Mouse (Mus musculus) heart, postnatal 0 days (tissue): ENCODE measurements around the gene Pex26. TPM values are rescaled to one million over a fixed set of nuclear protein-coding genes. Genes with fewer than 3 reads are reported as not detected.

ENCODE experiments used
- ATAC-seq: fragments of 200-750 bp; cut with Nextera tagmentation; 2 replicates; pipeline ENCODE4 v1.8.0; 2017; ENCODE audit warnings: low read depth, moderate number of reproducible peaks, moderate library complexity; ENCODE audit not compliant: insufficient read depth
- DNase-seq: peaks from one replicate; pipeline ENCODE4 v3.0.0-alpha.2; 2016; ENCODE audit warnings: low spot score
- H3K27ac ChIP-seq: fragments of 300-500 bp; sonication (generic); 2 replicates; pipeline ENCODE4 v1.5.1; 2014; ENCODE audit warnings: low read depth, mild to moderate bottlenecking
- H3K27me3 ChIP-seq: fragments of 300-500 bp; sonication (generic); 2 replicates; pipeline ENCODE4 v1.6.1; 2014; ENCODE audit warnings: low read length, mixed read lengths; ENCODE audit not compliant: control insufficient read depth, insufficient read depth
- H3K36me3 ChIP-seq: fragments of 300-500 bp; sonication (generic); replicated peaks from 2 replicates; pipeline ENCODE4 v1.6.1; 2014; ENCODE audit warnings: low read length, mixed read lengths; ENCODE audit not compliant: control insufficient read depth, insufficient read depth
- H3K4me1 ChIP-seq: fragments of 300-500 bp; sonication (generic); 2 replicates; pipeline ENCODE4 v1.6.1; 2014; ENCODE audit warnings: antibody characterized with exemption; ENCODE audit not compliant: control insufficient read depth, insufficient read depth
- H3K4me2 ChIP-seq: fragments of 300-500 bp; sonication (generic); 2 replicates; pipeline ENCODE4 v1.6.1; 2014; ENCODE audit warnings: low read depth, mild to moderate bottlenecking, low read length, moderate library complexity
- H3K4me3 ChIP-seq: fragments of 300-500 bp; sonication (generic); 2 replicates; pipeline ENCODE4 v1.5.1; 2014; ENCODE audit warnings: low read depth, low read length
- H3K9ac ChIP-seq: fragments of 300-500 bp; sonication (generic); replicated peaks from 2 replicates; pipeline ENCODE4 v1.6.1; 2014; ENCODE audit warnings: low read depth, low read length, mixed read lengths
- H3K9me3 ChIP-seq: fragments of 300-500 bp; sonication (generic); replicated peaks from 2 replicates; pipeline ENCODE4 v1.6.1; 2016; ENCODE audit warnings: low read length; ENCODE audit not compliant: control insufficient read depth
- CTCF ChIP-seq: IDR thresholded peaks from 2 replicates; pipeline ENCODE4 v1.5.1; 2016; ENCODE audit warnings: antibody characterized with exemption, control low read depth, low read depth
- EP300 ChIP-seq: IDR thresholded peaks from 2 replicates; pipeline ENCODE4 v1.6.1; 2016; ENCODE audit warnings: antibody characterized with exemption, low read depth
- WGBS: fragments of 180-500 bp; shearing (Covaris S2); extraction: QIAGEN DNeasy Blood & Tissue Kit; methylation state at CpG from one replicate; pipeline ENCODE4 v1.1.7; 2014; 5-methylcytosine and 5-hydroxymethylcytosine counted together
- polyA plus RNA-seq: library from polyadenylated mRNA; unstranded; fragments of >200 nt; fragmentation: Nextera tagmentation; extraction: Ambion mirVana; gene quantifications from 2 replicates; pipeline ENCODE4 v1.2.1, GENCODE M21; 2015
- total RNA-seq: library from RNA; depleted of rRNA; stranded (reverse); fragments of >200 nt; gene quantifications from 2 replicates; pipeline ENCODE4 v1.2.3, GENCODE M21; 2014; ENCODE audit warnings: low replicate concordance

The Pex26 gene
- total and polyA plus RNA-seq, 2 experiments from 2014 or later: 4.6 to 20.2 TPM

DNA sequence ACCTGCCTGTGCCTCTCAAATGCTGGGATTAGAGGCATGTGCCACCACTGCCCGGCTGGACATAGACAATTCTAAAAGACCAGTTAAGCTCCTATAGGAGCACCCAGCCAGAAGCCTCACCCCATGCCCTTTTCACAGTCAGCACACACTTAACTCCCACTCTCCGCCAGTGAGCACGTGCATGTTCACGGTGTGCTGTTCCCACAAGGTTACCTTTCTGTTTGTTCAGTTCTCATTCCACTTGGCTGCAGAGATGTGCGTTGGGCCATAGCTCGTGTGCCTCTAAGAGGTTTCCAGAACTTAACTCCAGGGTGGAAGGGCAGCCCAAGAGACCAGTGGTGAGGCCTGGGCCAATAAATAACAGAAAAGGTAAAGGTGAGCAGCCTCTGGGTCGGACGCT lies 1.8 kb downstream of the Pex26 start:
- no peak for TF ChIP-seq CTCF
- no peak for TF ChIP-seq EP300
- WGBS: 84% methylated on average over 8 of the region's 8 CpGs
- H3K4me3 ChIP-seq: no peak overlapping the region
- peaks cover 12% of the 10 kb centered on the region; the same call in 1 of the 2 replicates for H3K4me1 ChIP-seq
- H3K27ac ChIP-seq: no peak overlapping the region
- H3K9me3 ChIP-seq: no peaks in the 10 kb centered on the region
- H3K9ac ChIP-seq: no peak overlapping the region
- peak overlapping the region; percentile 99 for H3K4me2 ChIP-seq
- no peak for ATAC-seq
- H3K27me3 ChIP-seq: no peaks in the 10 kb centered on the region
- H3K36me3 ChIP-seq: peaks cover 16% of the 10 kb centered on the region
- peak; percentile 3 for DNase-seq

DNA sequence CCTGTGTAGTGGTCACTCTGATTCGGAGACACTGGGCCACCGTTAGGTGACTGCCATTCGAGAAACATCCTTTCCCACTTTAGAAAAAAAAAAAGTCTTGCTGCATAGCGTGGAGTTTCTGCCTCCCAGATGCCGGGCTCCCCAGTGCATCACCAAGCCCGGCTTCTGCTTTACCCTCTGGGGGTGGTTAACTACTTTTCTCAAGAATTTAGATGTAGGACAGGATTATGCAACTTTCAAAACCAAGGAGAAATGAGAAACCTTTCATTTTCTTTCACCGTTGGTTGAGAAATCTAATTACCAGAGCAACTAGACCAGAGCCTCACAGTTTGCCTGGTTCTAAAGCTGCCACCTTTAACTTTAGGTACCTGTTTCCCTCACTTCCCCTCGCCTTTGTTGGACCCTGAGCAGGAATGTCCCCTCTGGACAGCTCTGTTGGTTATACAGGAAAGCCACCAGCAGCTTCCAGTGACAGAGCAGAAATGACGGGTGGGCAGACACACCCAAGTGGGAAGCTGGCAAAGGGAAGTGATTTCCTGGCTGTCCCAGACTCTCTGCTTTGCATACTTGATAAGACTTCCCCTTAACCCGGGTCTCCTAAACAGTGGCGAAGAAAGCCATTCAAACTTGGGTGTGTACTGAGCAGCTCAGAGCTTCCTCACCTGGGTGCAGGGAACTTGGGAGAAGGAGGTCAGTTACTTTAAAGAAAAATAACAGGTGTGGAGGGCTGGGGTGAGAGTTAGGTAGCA lies 8.0 kb downstream of the Pex26 start:
- no peak for TF ChIP-seq CTCF
- TF ChIP-seq EP300: no peak
- no peak overlapping the region for H3K4me3 ChIP-seq
- ATAC-seq (no peak), DNase-seq (peak; percentile 6)
- H3K27ac ChIP-seq: no peak overlapping the region
- H3K9ac ChIP-seq: no peak overlapping the region
- H3K9me3 ChIP-seq: no peaks in the 10 kb centered on the region
- no peaks in the 10 kb centered on the region for H3K27me3 ChIP-seq
- no peak overlapping the region for H3K4me2 ChIP-seq
- no peaks in the 10 kb centered on the region for H3K4me1 ChIP-seq
- WGBS: 61% methylated on average over 11 of the region's 11 CpGs
- H3K36me3 ChIP-seq: peaks cover 32% of the 10 kb centered on the region

DNA sequence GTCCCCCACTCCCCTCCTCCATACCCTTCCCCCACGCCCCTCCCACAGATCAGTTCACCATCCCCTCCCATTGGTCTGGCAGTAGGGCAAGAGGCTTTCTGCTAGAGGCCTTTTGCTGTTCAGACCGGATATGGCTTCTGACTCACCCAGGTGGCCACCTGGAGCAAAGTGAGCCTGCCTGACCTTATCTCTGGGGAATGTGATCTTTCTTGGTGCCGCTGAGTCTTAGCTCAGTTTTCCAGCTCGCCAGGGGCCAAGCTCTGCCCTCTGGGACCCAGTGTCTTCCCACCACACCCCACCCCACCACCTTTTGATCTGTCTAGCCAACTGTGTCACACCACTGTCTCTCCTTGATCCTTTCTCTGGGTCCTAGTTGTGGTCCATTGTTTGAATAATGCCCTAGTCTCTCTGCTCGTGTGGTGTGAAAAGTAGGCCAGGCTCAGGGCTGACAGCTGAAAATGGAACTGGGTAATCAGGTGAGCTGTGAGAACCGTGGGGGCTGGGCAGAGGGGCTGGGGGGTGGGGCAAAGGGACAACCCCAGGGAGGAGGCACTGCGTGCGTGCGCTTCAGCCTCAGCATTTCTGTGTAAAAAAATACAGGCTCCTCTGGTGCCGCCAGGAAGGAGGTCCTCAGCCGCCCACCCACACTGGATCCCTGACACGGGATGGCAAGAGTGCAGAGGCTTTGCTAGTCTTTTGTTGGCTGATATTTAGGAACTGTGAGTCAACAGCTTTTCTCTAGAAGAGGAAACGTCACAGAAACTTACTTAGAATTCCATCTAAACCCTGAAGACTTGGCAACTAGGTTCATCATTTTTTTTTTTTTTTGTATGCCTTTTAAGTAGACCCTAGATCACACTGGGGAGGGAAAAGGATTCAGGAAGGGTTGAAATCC lies 10.8 kb downstream of the Pex26 start:
- Histone ChIP-seq H3K27me3 (no peaks in the 10 kb centered on the region), H3K4me1 (no peaks in the 10 kb centered on the region), H3K4me2 (no peak overlapping the region), H3K9me3 (no peaks in the 10 kb centered on the region), H3K9ac (no peak overlapping the region), H3K27ac (no peak overlapping the region), H3K36me3 (peaks cover 24% of the 10 kb centered on the region), H3K4me3 (no peak overlapping the region)
- WGBS: 62% methylated on average over 13 of the region's 13 CpGs
- no peak for DNase-seq
- no peak for ATAC-seq
- TF ChIP-seq CTCF (no peak), EP300 (no peak)

DNA sequence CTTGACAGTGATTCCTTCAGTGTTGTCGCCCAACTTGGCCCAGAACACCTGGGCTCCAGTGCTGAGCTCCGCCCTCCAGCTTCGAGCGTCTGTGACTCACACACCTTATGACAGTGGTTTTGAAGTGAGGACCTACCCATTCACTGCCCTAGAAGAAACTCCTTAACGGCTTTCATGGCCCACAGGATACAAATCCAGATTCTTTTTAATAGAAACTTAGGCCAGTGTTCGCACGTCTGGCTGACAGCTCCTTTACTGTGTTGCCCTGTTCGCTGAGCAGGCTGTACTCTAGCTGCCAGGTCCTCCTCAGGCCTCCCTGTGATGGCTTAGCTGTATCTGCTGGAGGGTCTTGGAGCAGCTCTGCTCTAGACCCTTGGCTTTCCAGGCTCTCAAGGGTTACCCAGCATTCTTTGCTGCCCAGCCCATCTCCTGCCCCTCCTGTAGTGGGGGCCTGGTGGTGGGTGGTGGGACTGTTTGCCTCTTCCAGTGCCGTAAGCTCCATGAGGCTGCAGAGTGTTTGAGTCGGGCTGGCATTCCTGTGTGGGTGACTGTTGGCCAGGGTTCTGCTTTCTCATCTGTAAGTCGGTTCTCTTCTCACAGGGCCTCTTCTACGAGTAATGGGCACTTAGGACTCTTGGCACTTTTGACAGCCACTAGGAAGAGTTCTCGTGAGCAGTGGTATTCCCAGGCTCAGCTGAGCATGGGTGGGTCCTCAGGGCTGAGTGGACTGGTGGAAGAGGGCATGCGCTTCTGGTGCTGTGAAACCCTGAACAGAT lies 11.7 kb downstream of the Pex26 start:
- H3K4me1 ChIP-seq: no peaks in the 10 kb centered on the region
- no peak overlapping the region for H3K4me2 ChIP-seq
- no peak for TF ChIP-seq EP300
- no peak overlapping the region for H3K4me3 ChIP-seq
- no peaks in the 10 kb centered on the region for H3K27me3 ChIP-seq
- no peak for DNase-seq
- H3K36me3 ChIP-seq: peaks cover 17% of the 10 kb centered on the region
- no peak overlapping the region for H3K27ac ChIP-seq
- ATAC-seq: no peak
- H3K9me3 ChIP-seq: no peaks in the 10 kb centered on the region
- no peak overlapping the region for H3K9ac ChIP-seq
- 66% methylated on average over 14 of the region's 14 CpGs for WGBS

- WGBS: 65% methylated on average over 9 of the region's 9 CpGs
- H3K4me3 ChIP-seq: no peak overlapping the region
- TF ChIP-seq CTCF: no peak
- no peaks in the 10 kb centered on the region for H3K9me3 ChIP-seq
- no peak overlapping the region for H3K27ac ChIP-seq
- DNase-seq (no peak), ATAC-seq (no peak)
- H3K9ac ChIP-seq: no peak overlapping the region
- H3K36me3 ChIP-seq: 0 out of 2 replicates have a peak, but pooled peaks cover 5% of the 10 kb centered on the region
- H3K4me1 ChIP-seq: no peaks in the 10 kb centered on the region
- H3K4me2 ChIP-seq: no peak overlapping the region
- no peaks in the 10 kb centered on the region for H3K27me3 ChIP-seq
These were observed 14.4 kb downstream of the Pex26 start for GRCm38 (mm10) chr6:121197807-121198365.
